Mouse (Mus musculus): ENCODE results near the gene Ccdc191. TPM values are rescaled to one million over a fixed set of nuclear protein-coding genes. Genes with fewer than 3 reads are reported as not detected.

Gene Ccdc191
- polyA plus RNA-seq, 1 experiment: 3.5 TPM

DNA sequence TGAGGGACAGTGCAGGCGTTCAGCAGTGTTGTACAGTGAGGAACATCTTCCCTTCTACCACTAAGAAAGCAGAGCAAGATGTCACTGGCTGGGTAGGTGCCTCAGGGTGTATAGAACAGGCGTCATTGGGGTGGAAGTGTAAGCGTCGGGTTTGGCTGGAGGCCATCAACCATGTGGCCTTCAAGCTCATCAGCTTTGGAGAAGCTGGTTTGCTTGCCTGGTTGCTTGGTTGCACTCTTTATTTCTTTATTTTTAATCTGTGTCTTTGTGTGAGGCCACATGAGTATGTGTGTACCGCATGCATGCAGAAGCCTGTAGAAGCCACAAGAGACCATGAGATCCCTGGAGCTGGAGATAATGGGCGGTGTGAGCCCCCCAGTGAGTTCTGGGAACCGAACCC is 42.7 kb downstream of the Ccdc191 start:
- TF ChIP-seq CTCF (IDR thresholded peaks at IDR 0.05; ENCODE audit: borderline replicate concordance, extremely low read depth, insufficient read depth, insufficient read length) (no peak), POLR2A (IDR thresholded peaks at IDR 0.05; ENCODE audit: borderline replicate concordance, extremely low read depth, insufficient read depth, insufficient read length, poor library complexity, severe bottlenecking) (no peak)
- no peak for DNase-seq (ENCODE audit: low read depth)

GRCm38 (mm10) chr16:43933041-43933440 is 43.4 kb downstream of the Ccdc191 start:
- DNase-seq (ENCODE audit: low read depth): no peak
- no peak for TF ChIP-seq POLR2A (IDR thresholded peaks at IDR 0.05; ENCODE audit: borderline replicate concordance, extremely low read depth, insufficient read depth, insufficient read length, poor library complexity, severe bottlenecking)
- TF ChIP-seq CTCF (IDR thresholded peaks at IDR 0.05; ENCODE audit: borderline replicate concordance, extremely low read depth, insufficient read depth, insufficient read length): no peak

DNA sequence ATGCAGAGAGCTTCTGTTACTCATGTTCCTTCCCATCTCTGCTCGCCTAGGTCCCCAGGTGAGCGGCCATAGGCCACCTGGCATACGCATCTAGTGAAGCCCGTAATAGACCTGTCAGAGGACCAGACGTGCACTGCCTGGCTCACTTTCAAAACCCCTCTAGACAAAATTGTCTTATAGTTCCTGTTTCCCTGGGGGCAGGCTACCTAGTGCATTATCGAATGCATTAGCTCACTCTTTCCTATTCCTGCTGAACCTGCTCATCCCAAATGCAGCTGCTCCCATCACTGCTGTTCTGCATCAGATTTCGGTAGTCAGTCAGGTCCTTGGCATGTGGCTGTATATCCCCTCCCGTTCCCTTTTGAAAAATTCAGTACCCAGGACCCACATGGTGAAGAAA is 45.3 kb downstream of the Ccdc191 start:
- no peak for TF ChIP-seq CTCF (IDR thresholded peaks at IDR 0.05; ENCODE audit: borderline replicate concordance, extremely low read depth, insufficient read depth, insufficient read length)
- TF ChIP-seq POLR2A (IDR thresholded peaks at IDR 0.05; ENCODE audit: borderline replicate concordance, extremely low read depth, insufficient read depth, insufficient read length, poor library complexity, severe bottlenecking): no peak
- no peak for DNase-seq (ENCODE audit: low read depth)

- no peak for TF ChIP-seq CTCF (IDR thresholded peaks at IDR 0.05; ENCODE audit: borderline replicate concordance, extremely low read depth, insufficient read depth, insufficient read length)
- no peak for TF ChIP-seq POLR2A (IDR thresholded peaks at IDR 0.05; ENCODE audit: borderline replicate concordance, extremely low read depth, insufficient read depth, insufficient read length, poor library complexity, severe bottlenecking)
- DNase-seq (ENCODE audit: low read depth): peak; percentile 65
Observed at GRCm38 (mm10) chr16:43935367-43935766, 45.8 kb downstream of the Ccdc191 start.

DNA sequence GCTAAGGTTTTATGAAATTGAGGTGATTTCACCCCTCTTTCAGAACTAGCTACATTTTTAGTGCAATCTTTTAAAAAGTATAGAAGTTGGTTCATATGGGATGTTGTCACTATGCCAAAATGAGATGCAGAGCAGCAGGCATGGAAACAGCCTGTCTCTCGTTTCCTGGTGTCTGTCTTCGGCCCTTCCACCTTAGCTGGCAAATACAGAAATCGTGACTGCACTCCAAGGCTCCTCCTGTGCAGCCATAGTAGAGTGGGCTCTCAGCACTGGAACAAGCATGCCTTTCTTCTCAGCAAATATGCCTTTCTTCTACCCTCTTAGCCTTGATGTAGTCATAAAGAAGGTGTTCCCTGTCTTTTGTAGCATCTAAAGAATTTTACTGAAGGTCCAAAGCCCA is 46.3 kb downstream of the Ccdc191 start:
- peak; percentile 14 for DNase-seq (ENCODE audit: low read depth)
- TF ChIP-seq CTCF (IDR thresholded peaks at IDR 0.05; ENCODE audit: borderline replicate concordance, extremely low read depth, insufficient read depth, insufficient read length) (no peak), POLR2A (IDR thresholded peaks at IDR 0.05; ENCODE audit: borderline replicate concordance, extremely low read depth, insufficient read depth, insufficient read length, poor library complexity, severe bottlenecking) (no peak)

- no peak for DNase-seq (ENCODE audit: low read depth)
- no peak for TF ChIP-seq CTCF (IDR thresholded peaks at IDR 0.05; ENCODE audit: borderline replicate concordance, extremely low read depth, insufficient read depth, insufficient read length)
- no peak for TF ChIP-seq POLR2A (IDR thresholded peaks at IDR 0.05; ENCODE audit: borderline replicate concordance, extremely low read depth, insufficient read depth, insufficient read length, poor library complexity, severe bottlenecking)
Observed at GRCm38 (mm10) chr16:43940846-43941245, 51.2 kb downstream of the Ccdc191 start.

DNA sequence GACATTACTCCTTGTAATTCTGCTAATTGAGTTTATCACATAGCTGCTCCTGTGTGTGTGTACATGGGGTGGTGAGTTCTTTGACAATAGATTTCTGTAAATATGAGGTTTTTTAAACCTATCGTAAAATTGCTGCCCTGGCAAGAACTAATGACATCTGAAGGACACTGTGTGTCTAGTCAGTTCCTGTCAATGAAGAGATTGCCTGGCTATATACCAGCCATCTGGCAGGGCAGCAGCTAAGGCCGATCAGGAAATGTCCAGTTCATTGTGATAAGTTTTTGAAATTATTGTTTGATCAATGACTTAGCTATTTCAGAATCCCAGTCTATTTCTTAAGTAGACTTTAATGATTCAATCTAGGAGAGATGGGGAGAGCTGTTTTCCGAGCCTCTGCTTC is 55.8 kb downstream of the Ccdc191 start:
- TF ChIP-seq CTCF (IDR thresholded peaks at IDR 0.05; ENCODE audit: borderline replicate concordance, extremely low read depth, insufficient read depth, insufficient read length) (no peak), POLR2A (IDR thresholded peaks at IDR 0.05; ENCODE audit: borderline replicate concordance, extremely low read depth, insufficient read depth, insufficient read length, poor library complexity, severe bottlenecking) (no peak)
- DNase-seq (ENCODE audit: low read depth): no peak

GRCm38 (mm10) chr16:43945869-43946268 is 56.3 kb downstream of the Ccdc191 start:
- DNase-seq (ENCODE audit: low read depth): peak; percentile 18
- TF ChIP-seq CTCF (IDR thresholded peaks at IDR 0.05; ENCODE audit: borderline replicate concordance, extremely low read depth, insufficient read depth, insufficient read length) (no peak), POLR2A (IDR thresholded peaks at IDR 0.05; ENCODE audit: borderline replicate concordance, extremely low read depth, insufficient read depth, insufficient read length, poor library complexity, severe bottlenecking) (no peak)

GRCm38 (mm10) chr16:43951591-43951990 is 62.0 kb downstream of the Ccdc191 start:
- TF ChIP-seq POLR2A (IDR thresholded peaks at IDR 0.05; ENCODE audit: borderline replicate concordance, extremely low read depth, insufficient read depth, insufficient read length, poor library complexity, severe bottlenecking): no peak
- TF ChIP-seq CTCF (IDR thresholded peaks at IDR 0.05; ENCODE audit: borderline replicate concordance, extremely low read depth, insufficient read depth, insufficient read length): no peak
- DNase-seq (ENCODE audit: low read depth): no peak

DNA sequence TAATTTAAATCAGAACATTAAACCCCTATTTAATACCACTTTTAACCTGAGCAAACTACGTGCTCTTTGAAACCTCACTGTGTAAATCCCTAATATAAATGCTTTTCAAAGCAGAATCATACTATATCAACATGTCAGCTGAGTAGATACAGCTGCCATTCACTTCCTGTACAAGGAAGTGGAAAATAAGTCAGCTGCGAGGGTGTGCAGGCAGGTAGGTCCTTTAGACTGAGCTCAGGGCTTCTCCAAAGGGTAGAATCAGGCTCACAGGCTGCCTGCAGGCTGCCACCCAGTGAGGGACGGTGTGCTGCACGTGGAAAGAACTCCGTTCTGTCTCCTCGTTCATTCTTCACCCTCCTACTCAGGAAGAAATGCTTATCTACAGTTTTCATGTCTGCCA is 65.3 kb downstream of the Ccdc191 start:
- TF ChIP-seq POLR2A (IDR thresholded peaks at IDR 0.05; ENCODE audit: borderline replicate concordance, extremely low read depth, insufficient read depth, insufficient read length, poor library complexity, severe bottlenecking) (no peak), CTCF (IDR thresholded peaks at IDR 0.05; ENCODE audit: borderline replicate concordance, extremely low read depth, insufficient read depth, insufficient read length) (no peak)
- no peak for DNase-seq (ENCODE audit: low read depth)

DNA sequence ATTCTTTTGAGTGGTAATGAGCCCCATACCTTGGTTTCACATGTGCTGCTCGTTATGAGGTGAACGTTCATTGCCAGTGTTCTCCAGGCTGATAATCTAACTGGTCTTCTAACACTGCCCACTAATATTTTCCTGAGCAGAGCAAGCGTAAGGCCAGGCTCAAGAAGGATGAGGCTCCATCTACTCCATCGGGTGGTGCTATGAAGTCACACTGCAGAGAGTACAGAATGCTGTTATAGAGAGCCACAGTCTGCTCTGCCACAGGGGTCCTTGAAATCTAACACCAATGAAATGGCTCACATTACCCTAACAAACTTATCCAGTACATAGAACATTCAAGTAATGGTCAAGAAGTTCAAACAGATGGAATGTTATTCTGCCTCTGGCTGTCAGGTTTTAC is 68.4 kb downstream of the Ccdc191 start:
- TF ChIP-seq CTCF (IDR thresholded peaks at IDR 0.05; ENCODE audit: borderline replicate concordance, extremely low read depth, insufficient read depth, insufficient read length) (no peak), POLR2A (IDR thresholded peaks at IDR 0.05; ENCODE audit: borderline replicate concordance, extremely low read depth, insufficient read depth, insufficient read length, poor library complexity, severe bottlenecking) (no peak)
- no peak for DNase-seq (ENCODE audit: low read depth)

- TF ChIP-seq CTCF (IDR thresholded peaks at IDR 0.05; ENCODE audit: borderline replicate concordance, extremely low read depth, insufficient read depth, insufficient read length) (no peak), POLR2A (IDR thresholded peaks at IDR 0.05; ENCODE audit: borderline replicate concordance, extremely low read depth, insufficient read depth, insufficient read length, poor library complexity, severe bottlenecking) (no peak)
- DNase-seq (ENCODE audit: low read depth): no peak
Observed at GRCm38 (mm10) chr16:43963291-43963690, 73.7 kb downstream of the Ccdc191 start.
